Mouse (Mus musculus) liver, adult (tissue): ENCODE data around the gene Cfd.

Source experiments
- GATA4 ChIP-seq: IDR thresholded peaks from 2 replicates; pipeline ENCODE4 v1.6.1; 2014; ENCODE audit warnings: mild to moderate bottlenecking, low read length; ENCODE audit not compliant: insufficient replicate concordance

Gene Cfd

DNA sequence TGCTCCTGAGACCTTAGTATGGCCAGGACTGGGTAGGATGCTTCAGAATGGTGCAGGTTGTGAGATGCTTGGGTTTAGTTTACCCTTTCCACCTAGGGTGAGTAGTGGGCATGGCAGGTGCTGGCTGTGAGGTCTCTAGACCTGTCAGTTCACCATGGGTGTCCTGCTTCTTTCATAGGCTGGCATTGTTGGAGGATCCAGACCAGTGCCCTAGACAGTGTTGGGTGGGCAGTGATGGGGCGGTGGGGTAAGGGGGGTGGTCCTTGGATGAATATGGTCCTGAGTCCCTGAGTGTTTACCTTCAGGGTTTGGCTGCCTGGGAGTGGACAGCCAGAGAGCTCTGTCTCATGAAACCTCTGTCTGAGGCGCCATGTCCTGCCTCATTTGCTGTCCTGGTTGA is 32.8 kb upstream of the Cfd start:
- TF ChIP-seq GATA4: no peak

- TF ChIP-seq GATA4: no peak
Measured at GRCm38 (mm10) chr10:79858416-79859074, 32.1 kb upstream of the Cfd start.

- TF ChIP-seq GATA4: no peak
Measured at GRCm38 (mm10) chr10:79859116-79859515, 31.5 kb upstream of the Cfd start.

DNA sequence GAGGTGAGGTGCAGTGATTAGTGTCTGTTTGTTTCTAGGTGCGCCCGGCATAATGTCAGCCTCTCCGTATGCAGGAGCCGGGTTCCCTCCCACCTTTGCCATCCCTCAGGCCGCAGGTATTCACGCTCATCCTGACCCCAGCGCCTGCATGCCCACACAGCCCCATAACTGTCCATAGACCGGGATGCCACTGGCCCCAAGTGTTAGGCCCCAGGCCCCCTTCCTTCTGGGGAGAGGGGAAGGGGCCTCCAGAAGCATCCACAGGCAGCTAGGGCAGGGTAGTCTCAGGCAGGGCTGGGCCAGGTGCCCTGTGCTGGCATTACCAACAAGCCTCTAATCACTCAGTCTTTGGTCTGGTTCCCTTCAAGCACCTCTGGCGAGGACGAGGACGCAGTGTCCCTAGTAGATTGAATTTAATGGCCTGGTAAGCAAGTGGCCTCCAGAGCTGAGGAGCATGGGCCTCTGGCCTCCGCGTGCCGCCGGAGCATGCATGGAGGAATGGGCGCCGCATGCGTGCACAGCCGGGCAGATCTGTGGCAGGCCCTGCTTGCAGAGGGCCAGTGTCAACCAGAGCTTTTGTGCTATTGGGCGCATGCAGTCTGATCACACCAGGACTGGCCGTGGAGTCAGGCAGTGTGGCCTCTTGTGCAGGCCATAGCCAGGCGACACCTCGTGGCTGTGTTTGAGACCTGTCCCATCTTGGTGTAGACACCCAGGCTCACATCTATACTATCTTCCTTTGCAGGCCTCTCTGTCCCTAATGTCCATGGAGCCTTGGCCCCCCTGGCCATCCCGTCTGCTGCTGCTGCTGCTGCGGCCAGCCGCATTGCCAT is 30.4 kb upstream of the Cfd start:
- no peak for TF ChIP-seq GATA4

GRCm38 (mm10) chr10:79861230-79862048 is 29.2 kb upstream of the Cfd start:
- no peak for TF ChIP-seq GATA4

- no peak for TF ChIP-seq GATA4
Measured at GRCm38 (mm10) chr10:79862049-79862788, 28.4 kb upstream of the Cfd start.

- TF ChIP-seq GATA4: no peak
Measured at GRCm38 (mm10) chr10:79862925-79863324, 27.7 kb upstream of the Cfd start.

DNA sequence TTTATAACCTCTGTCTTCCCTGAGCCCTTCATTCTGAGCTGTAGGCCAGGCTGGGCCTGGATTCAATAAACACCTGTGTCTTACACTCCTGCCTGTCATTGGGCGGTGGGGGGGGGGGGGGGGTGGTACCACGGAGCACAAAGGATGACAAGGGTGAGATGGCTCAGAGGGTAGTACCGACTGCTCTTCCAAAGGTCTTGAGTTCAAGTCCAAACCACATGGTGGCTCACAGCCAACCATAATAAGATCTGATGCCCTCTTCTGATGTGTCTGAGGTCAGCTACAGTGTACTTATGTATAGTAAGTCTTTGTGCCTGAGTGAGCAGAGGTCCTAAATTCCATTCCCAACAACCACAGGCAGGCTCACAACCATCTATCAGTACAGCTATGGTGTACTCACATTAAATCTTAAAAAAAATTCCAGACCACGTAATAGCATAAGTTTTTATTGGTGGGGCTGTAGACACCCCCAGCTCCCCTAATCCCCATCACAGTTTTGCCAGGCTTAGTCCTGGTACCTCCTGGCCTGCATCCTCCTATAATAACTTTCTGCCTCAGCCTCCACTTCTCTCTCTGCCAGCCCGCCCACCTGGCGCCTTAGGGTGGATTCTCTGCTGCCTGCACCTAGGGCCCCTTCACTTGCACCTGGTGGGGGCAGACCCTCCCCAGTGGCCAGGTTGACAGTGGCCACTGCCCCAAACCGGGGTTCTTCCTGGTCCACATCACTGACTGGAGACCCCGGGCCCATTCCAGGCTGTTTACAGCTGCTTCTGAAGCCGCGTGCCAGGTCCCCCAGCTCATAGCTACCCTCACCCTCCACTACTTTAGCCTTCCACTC is 26.1 kb upstream of the Cfd start:
- TF ChIP-seq GATA4: no peak

DNA sequence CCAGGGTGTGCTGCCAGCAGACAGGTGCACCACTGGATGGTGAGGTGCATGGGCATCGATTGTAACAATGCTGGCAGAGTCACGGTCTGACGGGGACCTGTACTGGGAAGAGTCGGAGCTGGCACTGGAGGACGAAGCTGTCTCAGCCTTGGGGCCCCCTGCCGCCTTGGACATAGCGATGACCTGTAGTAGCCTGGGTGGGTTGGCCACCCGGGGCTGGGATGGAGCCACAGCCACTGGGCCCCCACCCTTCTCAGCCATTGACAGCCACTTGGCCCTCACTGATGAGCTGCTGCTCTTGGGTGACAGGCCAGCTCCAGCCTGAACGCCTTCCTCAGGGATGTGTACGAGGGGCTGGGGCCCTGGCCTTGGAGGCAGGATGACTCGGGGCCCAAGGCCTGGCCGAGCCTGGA is 25.5 kb upstream of the Cfd start:
- TF ChIP-seq GATA4: no peak

- no peak for TF ChIP-seq GATA4
Measured at GRCm38 (mm10) chr10:79865801-79866295, 24.8 kb upstream of the Cfd start.

DNA sequence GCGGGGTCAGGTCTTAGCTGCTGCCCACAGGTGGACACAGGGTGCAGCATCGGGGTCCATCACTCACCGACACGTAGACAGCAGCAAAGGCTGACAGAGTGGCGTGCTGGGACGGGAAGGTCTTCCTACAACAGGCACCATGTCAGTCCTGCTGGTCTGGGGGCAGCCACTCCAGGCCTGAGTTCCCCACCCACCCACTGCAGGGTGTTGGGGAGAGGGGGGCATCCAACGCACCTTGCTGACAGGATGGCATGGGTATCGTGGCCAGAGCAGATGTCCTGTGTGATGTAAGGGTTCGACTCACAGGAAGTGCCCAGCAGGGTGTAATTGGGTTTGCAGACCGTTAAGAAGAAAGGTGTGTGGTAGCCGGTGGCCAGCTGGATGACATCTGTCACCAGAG is 24.1 kb upstream of the Cfd start:
- no peak for TF ChIP-seq GATA4

DNA sequence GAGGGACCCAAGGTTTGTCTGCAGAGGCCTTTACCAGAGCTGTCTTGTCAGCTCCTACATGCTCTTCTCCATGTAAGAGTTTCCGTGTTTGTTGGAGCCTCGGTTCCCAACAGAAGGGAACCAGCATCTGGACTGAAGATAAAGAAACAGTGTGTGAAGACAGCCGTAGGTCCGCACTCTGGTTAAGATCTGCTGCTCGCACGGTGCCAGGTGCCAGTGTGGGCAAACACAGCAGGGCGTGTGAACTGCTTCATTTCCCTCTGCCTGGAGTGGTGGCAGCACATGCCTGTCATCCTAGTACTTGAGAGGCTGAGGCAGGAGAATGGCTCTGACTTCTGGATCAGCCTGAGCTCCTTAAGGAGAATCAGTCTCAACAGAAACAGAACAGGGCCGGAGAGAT is 18.8 kb upstream of the Cfd start:
- TF ChIP-seq GATA4: no peak

DNA sequence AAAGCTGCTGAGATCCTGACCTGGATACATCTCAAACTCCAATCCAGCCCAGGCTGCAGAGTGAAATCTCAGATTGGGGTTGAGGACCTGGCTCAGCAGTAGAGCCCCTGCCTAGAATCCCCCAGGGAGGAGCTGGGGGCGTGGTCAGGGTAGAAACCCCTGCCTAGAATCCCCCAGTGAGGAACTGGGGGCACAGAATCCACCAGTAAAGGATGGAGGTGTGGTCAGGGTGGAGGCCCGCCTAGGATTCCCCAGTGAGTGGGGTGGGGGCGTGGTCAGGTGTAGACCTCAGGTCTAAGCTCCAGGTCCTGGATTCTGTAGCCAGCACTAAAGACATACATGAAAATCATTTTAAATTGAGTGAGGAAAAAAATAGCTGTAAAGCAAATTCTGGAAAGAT is 17.8 kb upstream of the Cfd start:
- TF ChIP-seq GATA4: no peak

GRCm38 (mm10) chr10:79873313-79873712 is 17.3 kb upstream of the Cfd start:
- no peak for TF ChIP-seq GATA4
